Mouse (Mus musculus): Measurements from ENCODE around the gene Lhx6.

DNA sequence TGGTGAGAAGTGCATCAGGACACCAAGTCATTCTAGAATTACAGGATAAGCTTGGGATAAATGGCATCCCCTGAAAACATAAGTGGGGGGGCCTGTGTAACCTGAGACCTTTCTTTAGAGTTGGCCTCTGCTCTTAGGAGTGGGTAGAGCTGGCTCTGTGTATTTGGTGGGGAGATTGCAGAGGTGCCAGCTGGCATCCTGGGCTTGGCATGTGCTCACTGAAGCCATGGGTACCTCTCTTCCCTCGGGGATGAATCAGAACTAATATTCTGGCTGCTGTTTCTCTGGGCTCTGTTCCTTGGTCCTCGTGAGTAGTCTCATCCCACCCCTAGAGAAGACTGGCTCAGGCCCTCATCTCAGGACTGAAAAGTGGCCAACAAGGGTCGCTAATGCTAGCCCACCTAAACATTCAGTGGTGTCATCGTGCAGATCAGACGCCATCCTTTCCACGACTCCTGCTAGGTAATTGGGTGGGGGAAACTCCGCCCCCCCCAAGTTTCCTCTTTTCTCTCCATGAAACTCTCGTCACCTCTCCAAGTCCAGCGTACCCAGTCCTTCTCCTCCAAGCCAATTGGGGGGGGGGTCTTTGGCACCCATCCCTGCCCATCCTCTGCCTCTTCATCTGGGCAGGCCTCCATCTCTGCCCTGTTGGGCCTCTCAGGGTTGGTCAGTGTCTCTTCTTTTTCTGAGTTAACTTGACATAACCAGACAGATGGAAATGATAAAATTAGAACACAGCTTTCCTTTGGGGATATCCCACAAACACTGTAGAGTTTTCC lies 22.2 kb downstream of the Lhx6 start:
- TF ChIP-seq CTCF (conservative IDR thresholded peaks at IDR 0.05; ENCODE audit: insufficient read depth, insufficient read length, low read depth, low read length) (no peak), POLR2A (IDR thresholded peaks at IDR 0.05; ENCODE audit: low read depth, low read length) (no peak)

Measured in kidney, adult 2 months (tissue).